Mouse (Mus musculus) liver, embryonic 15.5 days (tissue): ENCODE measurements at regions not wholly inside any gene's neighbourhood (a gene's known extent, or its start where the extent isn't known, plus 50 kb on each side); places are given as distances from the start of the nearest gene placed in this dataset.

Experiments used
- ATAC-seq: fragments of 200-750 bp; cut with Nextera tagmentation; 2 replicates; pipeline ENCODE4 v1.8.0; 2017; ENCODE audit warnings: moderate number of reproducible peaks, mild to moderate bottlenecking, moderate library complexity; ENCODE audit not compliant: insufficient read depth
- H3K27ac ChIP-seq: fragments of 300-500 bp; sonication (generic); replicated peaks from 2 replicates; pipeline ENCODE4 v1.5.1; 2015; ENCODE audit warnings: mild to moderate bottlenecking, inconsistent platforms
- H3K27me3 ChIP-seq: fragments of 300-500 bp; sonication (generic); 2 replicates; pipeline ENCODE4 v1.6.1; 2015; ENCODE audit warnings: mild to moderate bottlenecking, inconsistent platforms
- H3K36me3 ChIP-seq: fragments of 300-500 bp; sonication (generic); replicated peaks from 2 replicates; pipeline ENCODE4 v1.6.1; 2015; ENCODE audit warnings: moderate library complexity, mild to moderate bottlenecking, inconsistent platforms
- H3K4me1 ChIP-seq: fragments of 300-500 bp; sonication (generic); replicated peaks from 2 replicates; pipeline ENCODE4 v1.6.1; 2015; ENCODE audit warnings: inconsistent platforms
- H3K4me2 ChIP-seq: fragments of 300-500 bp; sonication (generic); 2 replicates; pipeline ENCODE4 v1.6.1; 2015; ENCODE audit warnings: moderate library complexity, mild to moderate bottlenecking, inconsistent platforms
- H3K4me3 ChIP-seq: fragments of 300-500 bp; sonication (generic); replicated peaks from 2 replicates; pipeline ENCODE4 v1.5.1; 2015; ENCODE audit warnings: mild to moderate bottlenecking, inconsistent platforms
- H3K9ac ChIP-seq: fragments of 300-500 bp; sonication (generic); 2 replicates; pipeline ENCODE4 v1.6.1; 2015; ENCODE audit warnings: moderate library complexity, mild to moderate bottlenecking, inconsistent platforms
- H3K9me3 ChIP-seq: fragments of 300-500 bp; sonication (generic); replicated peaks from 2 replicates; pipeline ENCODE4 v1.6.1; 2016; ENCODE audit warnings: inconsistent platforms
- WGBS: fragments of 180-500 bp; shearing (Covaris S2); methylation state at CpG from one replicate; pipeline ENCODE4 v1.1.7; 2015; ENCODE audit warnings: mixed read lengths; ENCODE audit not compliant: insufficient replicate concordance; 5-methylcytosine and 5-hydroxymethylcytosine counted together

- Histone ChIP-seq H3K27ac (no peak overlapping the region), H3K4me1 (no peaks in the 10 kb centered on the region), H3K9me3 (no peaks in the 10 kb centered on the region), H3K9ac (no peak overlapping the region), H3K36me3 (no peaks in the 10 kb centered on the region), H3K27me3 (no peaks in the 10 kb centered on the region), H3K4me2 (no peak overlapping the region), H3K4me3 (no peak overlapping the region)
- 54% methylated on average over 4 of the region's 4 CpGs for WGBS
- ATAC-seq, result no peak
These were observed 199.7 kb upstream of the Klf4 start for GRCm38 (mm10) chr4:55732006-55732405.

- WGBS, result 46% methylated on average over 4 of the region's 4 CpGs
These were observed 198.0 kb upstream of the Klf4 start for GRCm38 (mm10) chr4:55730266-55730665.

GRCm38 (mm10) chr4:55727178-55727577 is 194.9 kb upstream of the Klf4 start:
- no peak overlapping the region for H3K4me3 ChIP-seq
- H3K4me2 ChIP-seq, result no peak overlapping the region
- no peak overlapping the region for H3K27ac ChIP-seq
- no peaks in the 10 kb centered on the region for H3K4me1 ChIP-seq
- no peak overlapping the region for H3K9ac ChIP-seq
- H3K27me3 ChIP-seq, result no peaks in the 10 kb centered on the region; the same call in 1 of the 2 replicates
- 45% methylated on average over 2 of the region's 2 CpGs for WGBS
- H3K36me3 ChIP-seq, result no peaks in the 10 kb centered on the region
- no peaks in the 10 kb centered on the region for H3K9me3 ChIP-seq
- ATAC-seq, result no peak

More at GRCm38 (mm10) chr4:55730266-55730665, 198.0 kb upstream of the Klf4 start:
- no peaks in the 10 kb centered on the region for H3K4me1 ChIP-seq
- no peak overlapping the region for H3K27ac ChIP-seq
- no peak overlapping the region for H3K4me3 ChIP-seq
- no peak overlapping the region for H3K4me2 ChIP-seq
- H3K9me3 ChIP-seq, result no peaks in the 10 kb centered on the region
- H3K36me3 ChIP-seq, result no peaks in the 10 kb centered on the region
- no peaks in the 10 kb centered on the region; the same call in 1 of the 2 replicates for H3K27me3 ChIP-seq
- ATAC-seq, result no peak
- H3K9ac ChIP-seq, result no peak overlapping the region

DNA sequence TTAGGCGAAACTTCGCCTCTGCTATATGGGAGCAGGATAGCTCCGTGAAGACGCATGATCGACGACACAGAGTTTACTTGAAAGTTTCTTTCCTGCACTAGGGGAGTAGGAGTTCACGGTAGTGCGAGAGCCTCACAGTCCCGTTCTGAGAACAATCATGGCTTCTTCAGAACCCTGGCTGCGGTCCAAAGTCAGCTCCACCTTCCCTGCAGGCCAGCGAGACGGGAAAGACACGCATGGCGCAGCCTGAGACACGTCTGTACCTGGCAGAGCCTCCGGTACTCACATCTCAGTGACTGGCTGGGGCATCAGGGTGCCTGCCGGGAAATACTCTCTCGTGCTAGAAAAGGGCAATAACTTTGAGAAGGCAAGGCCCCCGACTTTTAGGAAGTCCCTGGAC is 193.8 kb upstream of the Klf4 start:
- H3K4me3 ChIP-seq, result no peak overlapping the region
- H3K27me3 ChIP-seq, result no peaks in the 10 kb centered on the region; the same call in 1 of the 2 replicates
- no peaks in the 10 kb centered on the region for H3K4me1 ChIP-seq
- no peak overlapping the region for H3K27ac ChIP-seq
- no peak overlapping the region for H3K4me2 ChIP-seq
- WGBS, result 66% methylated on average over 19 of the region's 19 CpGs
- ATAC-seq, result no peak
- no peak overlapping the region for H3K9ac ChIP-seq
- no peaks in the 10 kb centered on the region for H3K36me3 ChIP-seq
- H3K9me3 ChIP-seq, result no peaks in the 10 kb centered on the region

- H3K27ac ChIP-seq, result no peak overlapping the region
- WGBS, result 65% methylated on average over 1 of the region's 1 CpGs
- H3K4me1 ChIP-seq, result no peaks in the 10 kb centered on the region
- H3K4me2 ChIP-seq, result no peak overlapping the region
- H3K9me3 ChIP-seq, result no peaks in the 10 kb centered on the region
- H3K27me3 ChIP-seq, result no peaks in the 10 kb centered on the region; the same call in 1 of the 2 replicates
- no peak for ATAC-seq
- no peaks in the 10 kb centered on the region for H3K36me3 ChIP-seq
- H3K9ac ChIP-seq, result no peak overlapping the region
- H3K4me3 ChIP-seq, result no peak overlapping the region
These were observed 192.0 kb upstream of the Klf4 start for GRCm38 (mm10) chr4:55724286-55724685.

DNA sequence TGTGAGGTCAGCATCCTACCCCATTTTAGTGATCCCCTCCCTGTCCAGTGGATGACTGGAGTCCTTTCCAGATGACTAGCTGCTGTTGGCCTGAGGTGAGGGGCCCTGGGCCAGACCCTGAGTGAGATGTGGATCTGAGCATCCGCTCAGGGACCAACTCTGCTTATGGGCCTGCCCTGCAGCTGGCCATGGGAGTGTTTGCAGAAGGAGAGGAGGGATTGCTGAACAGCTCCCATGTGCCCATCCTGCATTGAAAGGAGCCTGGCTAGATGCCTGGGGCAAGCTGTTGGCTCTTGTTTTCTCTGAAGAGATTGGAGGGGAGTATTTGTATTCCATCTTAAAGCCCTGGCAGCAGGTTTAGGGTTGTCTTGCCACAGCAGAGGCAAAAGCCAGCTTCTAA is 190.9 kb upstream of the Klf4 start:
- H3K27me3 ChIP-seq, result no peaks in the 10 kb centered on the region; the same call in 1 of the 2 replicates
- no peaks in the 10 kb centered on the region for H3K9me3 ChIP-seq
- no peak overlapping the region for H3K9ac ChIP-seq
- no peak overlapping the region for H3K4me3 ChIP-seq
- 67% methylated on average over 1 of the region's 1 CpGs for WGBS
- H3K4me1 ChIP-seq, result no peaks in the 10 kb centered on the region
- no peak for ATAC-seq
- no peak overlapping the region for H3K27ac ChIP-seq
- H3K4me2 ChIP-seq, result no peak overlapping the region
- H3K36me3 ChIP-seq, result no peaks in the 10 kb centered on the region

DNA sequence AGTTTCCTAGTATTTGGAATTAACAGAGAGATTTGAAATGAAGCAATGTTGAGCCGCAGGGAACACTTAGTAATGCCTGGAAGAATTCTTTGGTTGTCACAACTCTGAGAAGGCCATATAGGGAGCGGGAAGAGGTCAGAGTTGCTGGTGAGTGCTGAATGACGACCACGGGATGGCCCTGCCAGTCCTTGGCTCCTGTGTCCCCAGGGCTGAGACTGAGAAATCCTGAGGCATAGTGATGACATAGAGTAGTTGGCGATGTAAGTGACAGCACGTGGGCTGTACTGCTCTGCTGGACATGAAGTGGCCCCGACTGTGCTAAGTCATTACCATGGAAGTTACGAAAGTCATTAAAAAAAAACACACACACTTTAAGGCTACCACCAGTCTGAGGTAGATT is 190.1 kb upstream of the Klf4 start:
- H3K4me1 ChIP-seq, result no peaks in the 10 kb centered on the region
- H3K9ac ChIP-seq, result no peak overlapping the region
- ATAC-seq, result no peak
- H3K27me3 ChIP-seq, result no peaks in the 10 kb centered on the region; the same call in 1 of the 2 replicates
- H3K36me3 ChIP-seq, result no peaks in the 10 kb centered on the region
- H3K4me3 ChIP-seq, result no peak overlapping the region
- 59% methylated on average over 8 of the region's 8 CpGs for WGBS
- H3K9me3 ChIP-seq, result no peaks in the 10 kb centered on the region
- H3K27ac ChIP-seq, result no peak overlapping the region
- H3K4me2 ChIP-seq, result no peak overlapping the region

- Histone ChIP-seq H3K4me3 (no peak overlapping the region), H3K4me1 (no peaks in the 10 kb centered on the region), H3K27ac (no peak overlapping the region), H3K4me2 (no peak overlapping the region), H3K9me3 (no peaks in the 10 kb centered on the region), H3K36me3 (no peaks in the 10 kb centered on the region), H3K9ac (no peak overlapping the region), H3K27me3 (no peaks in the 10 kb centered on the region; the same call in 1 of the 2 replicates)
- 65% methylated on average over 2 of the region's 2 CpGs for WGBS
- ATAC-seq, result no peak
These were observed 189.6 kb upstream of the Klf4 start for GRCm38 (mm10) chr4:55721834-55722233.

DNA sequence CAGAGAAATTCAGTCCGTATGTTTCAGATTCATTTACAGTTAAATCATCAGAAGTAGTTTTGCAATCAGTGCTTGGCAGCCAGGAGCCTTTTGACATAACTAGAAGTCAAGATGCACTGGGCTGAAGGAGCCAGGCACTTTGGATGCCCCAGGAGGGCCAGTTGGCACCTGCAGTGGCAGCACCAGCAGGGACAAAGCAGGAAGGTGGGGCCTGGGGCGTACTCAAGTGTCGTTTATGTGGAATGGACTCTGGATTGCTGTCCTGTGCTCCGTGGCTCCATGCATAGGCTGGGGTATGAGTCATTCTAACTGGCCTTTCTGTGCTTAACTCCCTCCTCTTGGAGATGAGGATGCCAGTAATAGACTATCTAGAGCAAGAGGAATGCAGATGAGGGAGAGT is 186.2 kb upstream of the Klf4 start:
- Histone ChIP-seq H3K4me3 (no peak overlapping the region), H3K4me2 (no peak overlapping the region), H3K36me3 (no peaks in the 10 kb centered on the region), H3K9ac (no peak overlapping the region), H3K4me1 (no peaks in the 10 kb centered on the region), H3K27ac (no peak overlapping the region), H3K9me3 (no peaks in the 10 kb centered on the region), H3K27me3 (no peaks in the 10 kb centered on the region)
- no peak for ATAC-seq
- 57% methylated on average over 4 of the region's 4 CpGs for WGBS

DNA sequence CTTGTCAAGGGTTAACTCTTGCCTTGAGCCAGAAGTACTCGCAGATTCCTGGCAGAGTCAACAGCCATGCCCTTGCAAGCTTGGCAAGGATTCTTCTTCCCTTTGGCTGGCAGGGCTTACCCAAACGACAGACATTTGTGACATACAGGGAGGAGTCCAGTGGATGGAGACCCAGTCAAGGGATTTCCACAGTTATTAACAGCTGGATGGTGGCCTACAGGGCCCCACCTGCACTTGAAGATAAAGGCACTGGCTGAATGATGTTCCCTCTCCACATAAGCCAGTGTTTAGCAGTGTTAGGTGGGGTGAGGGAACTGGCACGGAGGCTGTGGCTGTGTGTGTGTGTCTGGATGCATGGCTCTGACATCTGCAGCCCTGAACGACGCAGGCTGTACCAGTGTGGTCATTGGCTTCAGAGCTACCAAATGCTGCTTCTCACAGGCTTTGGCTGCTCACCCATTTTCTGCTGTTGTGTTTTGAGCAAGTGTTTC is 183.9 kb upstream of the Klf4 start:
- WGBS, result 43% methylated on average over 5 of the region's 5 CpGs
- Histone ChIP-seq H3K4me2 (no peak overlapping the region), H3K9ac (no peak overlapping the region), H3K9me3 (no peaks in the 10 kb centered on the region), H3K4me3 (no peak overlapping the region), H3K27ac (no peak overlapping the region), H3K27me3 (no peaks in the 10 kb centered on the region), H3K4me1 (no peaks in the 10 kb centered on the region), H3K36me3 (no peaks in the 10 kb centered on the region)
- no peak for ATAC-seq

- Histone ChIP-seq H3K4me3 (no peak overlapping the region), H3K27me3 (no peaks in the 10 kb centered on the region), H3K9ac (no peak overlapping the region), H3K27ac (no peak overlapping the region), H3K4me1 (no peaks in the 10 kb centered on the region), H3K36me3 (no peaks in the 10 kb centered on the region), H3K4me2 (no peak overlapping the region), H3K9me3 (no peaks in the 10 kb centered on the region)
- 54% methylated on average over 13 of the region's 13 CpGs for WGBS
- no peak for ATAC-seq
These were observed 179.5 kb upstream of the Klf4 start for GRCm38 (mm10) chr4:55711500-55712341.
